Mouse (Mus musculus): ENCODE measurements at regions not wholly inside any gene's neighbourhood (a gene's known extent, or its start where the extent isn't known, plus 50 kb on each side); places are given as distances from the start of the nearest gene placed in this dataset.

- no peak for DNase-seq (ENCODE audit: low spot score)
Measured at GRCm38 (mm10) chr9:60931290-60931689, 136.9 kb downstream of the Uaca start.

GRCm38 (mm10) chr9:60936937-60937336 is 142.6 kb downstream of the Uaca start:
- no peak for DNase-seq (ENCODE audit: low spot score)

- DNase-seq (ENCODE audit: low spot score), result peak; percentile 81
Measured at GRCm38 (mm10) chr9:60939858-60940804, 145.8 kb downstream of the Uaca start.

- DNase-seq (ENCODE audit: low spot score), result no peak
Measured at GRCm38 (mm10) chr9:60947363-60947762, 153.0 kb downstream of the Uaca start.

- DNase-seq (ENCODE audit: low spot score), result no peak
Measured at GRCm38 (mm10) chr9:60948531-60949070, 154.3 kb downstream of the Uaca start.

- DNase-seq (ENCODE audit: low spot score), result no peak
Measured at GRCm38 (mm10) chr9:60950161-60950560, 155.8 kb downstream of the Uaca start.

GRCm38 (mm10) chr9:60951071-60951561 is 156.8 kb downstream of the Uaca start:
- DNase-seq (ENCODE audit: low spot score), result peak; percentile 17

GRCm38 (mm10) chr9:60957438-60957837 is 163.1 kb downstream of the Uaca start:
- DNase-seq (ENCODE audit: low spot score), result no peak

- DNase-seq (ENCODE audit: low spot score), result no peak
Measured at GRCm38 (mm10) chr9:60959537-60959936, 165.2 kb downstream of the Uaca start.

GRCm38 (mm10) chr9:60962086-60962485 is 167.7 kb downstream of the Uaca start:
- no peak for DNase-seq (ENCODE audit: low spot score)

- no peak for DNase-seq (ENCODE audit: low spot score)
Measured at GRCm38 (mm10) chr9:60965641-60966040, 171.3 kb downstream of the Uaca start.

GRCm38 (mm10) chr9:60968281-60969031 is 174.1 kb downstream of the Uaca start:
- no peak for DNase-seq (ENCODE audit: low spot score)

GRCm38 (mm10) chr9:60972201-60972910 is 178.0 kb downstream of the Uaca start:
- DNase-seq (ENCODE audit: low spot score), result no peak

GRCm38 (mm10) chr9:60974546-60974945 is 180.2 kb downstream of the Uaca start:
- no peak for DNase-seq (ENCODE audit: low spot score)

- no peak for DNase-seq (ENCODE audit: low spot score)
Measured at GRCm38 (mm10) chr9:60982383-60983085, 188.2 kb downstream of the Uaca start.

GRCm38 (mm10) chr9:60983246-60983645 is 188.9 kb downstream of the Uaca start:
- DNase-seq (ENCODE audit: low spot score), result no peak

- no peak for DNase-seq (ENCODE audit: low spot score)
Measured at GRCm38 (mm10) chr9:60988113-60988512, 193.8 kb downstream of the Uaca start.

GRCm38 (mm10) chr9:60989670-60990391 is 195.5 kb downstream of the Uaca start:
- no peak for DNase-seq (ENCODE audit: low spot score)

- no peak for DNase-seq (ENCODE audit: low spot score)
Measured at GRCm38 (mm10) chr9:60991509-60991908, 197.2 kb downstream of the Uaca start.

GRCm38 (mm10) chr9:60993661-60994060 is 199.3 kb downstream of the Uaca start:
- DNase-seq (ENCODE audit: low spot score), result no peak

GRCm38 (mm10) chr9:60995096-60995495 is 200.8 kb downstream of the Uaca start:
- DNase-seq (ENCODE audit: low spot score), result no peak
